ENCODE assay signal across 8 mouse cellular contexts in the genomic region with DNA sequence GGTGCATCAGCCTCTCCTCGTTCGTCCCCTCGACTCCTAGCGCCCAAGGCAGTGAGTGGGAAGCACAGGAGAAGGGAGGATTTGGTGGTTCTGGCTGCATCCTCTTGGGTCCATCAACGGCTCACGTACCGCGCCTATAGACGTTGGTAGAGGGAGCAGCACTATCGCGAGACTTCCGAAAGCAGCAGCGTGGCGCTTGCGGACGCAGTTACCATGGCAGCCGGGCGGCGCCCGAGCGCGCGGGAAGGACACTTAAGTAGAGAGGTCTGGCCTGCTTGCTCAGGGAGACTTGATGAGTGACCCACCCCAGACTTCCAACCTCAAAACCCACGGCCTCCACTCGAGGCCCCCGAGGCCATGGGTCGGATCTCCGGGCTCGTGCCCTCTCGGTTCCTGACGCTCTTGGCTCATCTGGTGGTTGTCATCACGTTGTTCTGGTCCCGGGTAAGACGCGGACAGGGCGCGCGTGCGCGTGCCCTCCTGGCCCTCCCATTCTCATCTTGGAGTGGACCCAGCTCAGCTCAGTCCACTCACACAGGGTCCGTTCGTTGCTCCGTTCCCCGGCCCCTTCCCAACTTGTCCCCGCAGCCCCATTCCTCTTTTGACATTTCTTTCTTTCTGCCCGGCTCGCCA. TPM values are rescaled to one million over a fixed set of nuclear protein-coding genes. Genes with fewer than 3 reads are reported as not detected.
A peak's percentile ranks its signal among the peaks of the same experiment; 100 is the strongest.
DNase-seq lines count a peak whose midpoint lies in the region; ATAC-seq and TF ChIP-seq lines count a peak whose summit lies in the region.

A gene (plus strand): TSS at position 217 of the 633 bp plus-strand sequence.

- under 1% methylated on average over 47 of the region's 47 CpGs for WGBS in hindbrain, embryonic 16.5 days

- peak within 1 kb of the TSS; percentile 93 for H3K27ac ChIP-seq in hindbrain, embryonic 16.5 days (ENCODE audit: low read depth, low read length)
- H3K27ac ChIP-seq in left cerebral cortex, adult 2 months: peak within 1 kb of the TSS; percentile 92

- no peaks in the 10 kb centered on the region for H3K9me3 ChIP-seq in hindbrain, embryonic 16.5 days (ENCODE audit: control insufficient read depth, low read length)

- H3K4me3 ChIP-seq in hindbrain, embryonic 16.5 days (ENCODE audit: low read length): peak within 1 kb of the TSS; percentile 56
- peak within 1 kb of the TSS; percentile 79 for H3K4me3 ChIP-seq in left cerebral cortex, adult 2 months

- no peaks in the 10 kb centered on the region for H3K27me3 ChIP-seq in hindbrain, embryonic 16.5 days (replicated peaks; ENCODE audit: control insufficient read depth, insufficient read depth, low read length)

- no peak for TF ChIP-seq CTCF in left cerebral cortex, adult 2 months (IDR thresholded peaks at IDR 0.05)

- peaks cover 33% of the 10 kb centered on the region for H3K4me1 ChIP-seq in hindbrain, embryonic 16.5 days (ENCODE audit: control insufficient read depth, insufficient read depth, low read depth, low read length)

- no peaks in the 10 kb centered on the region for H3K36me3 ChIP-seq in hindbrain, embryonic 16.5 days (ENCODE audit: control insufficient read depth, insufficient read depth, low read length)

- peak; percentile 90 for ATAC-seq in hindbrain, embryonic 16.5 days
- peak; percentile 69 for ATAC-seq in megakaryocyte, adult 5-6 weeks (ENCODE audit: poor library complexity, severe bottlenecking)

- intact Hi-C loops in left cerebral cortex, adult 2 months (cut with DNase I): no loop called here

- DNase-seq in T-cell, adult 2 months (ENCODE audit: low spot score): peak; percentile 91
- DNase-seq in cerebellum, postnatal 36 days: peak; percentile 93 to 94
- DNase-seq in gastrocnemius, adult 18-20 months (ENCODE audit: low spot score): peak; percentile 93
- peak; percentile 91 to 94 for DNase-seq in left cerebral cortex, adult 2 months (ENCODE audit: extremely low spot score in 1 of 2, low spot score in 2 of 2)
- peak; percentile 94 to 97 for DNase-seq in right cerebral cortex, adult 2 months (ENCODE audit: low spot score in 2 of 2)
- DNase-seq in urinary bladder, postnatal 14 days (ENCODE audit: low spot score): peak; percentile 96

- H3K9ac ChIP-seq in hindbrain, embryonic 16.5 days (ENCODE audit: low read depth, low read length): peak within 1 kb of the TSS; percentile 88

- peak within 1 kb of the TSS; percentile 76 for H3K4me2 ChIP-seq in hindbrain, embryonic 16.5 days (ENCODE audit: low read length)

RNA-seq across cellular contexts. Expression of the gene that starts here (rescaled TPM):
- total RNA-seq in gastrocnemius, adult 18-20 months (2021): 1 to 10 TPM; 3.5 to 3.7 TPM
- polyA plus RNA-seq in hindbrain, embryonic 16.5 days (2015; fragmentation: Nextera tagmentation; extraction: Ambion mirVana): 38.6 and 42.6 TPM in 2 replicates
- total RNA-seq in left cerebral cortex, adult 2 months (2021): 10 to 100 TPM; 23.3 to 28.0 TPM
- total RNA-seq in megakaryocyte, adult 5-6 weeks (2015): 13.2 and 15.7 TPM in 2 replicates
- total RNA-seq in megakaryocyte, adult 5-6 weeks (2017): 11.4 and 26.6 TPM in 2 replicates

Comparison
In these comparisons a context has a peak if more than half of its experiments do, and no peak if none do; other contexts are left out.
1. Peak in every context shown above with its lines: DNase-seq, ATAC-seq, H3K4me3 ChIP-seq and H3K27ac ChIP-seq.